9 mouse cellular contexts compared by ENCODE assay signal in genomic region chr17:29199151-29199800, GRCm38 (mm10). TPM values are rescaled to one million over a fixed set of nuclear protein-coding genes. Genes with fewer than 3 reads are reported as not detected.
DNase-seq lines count a peak whose midpoint lies in the region; ATAC-seq and TF ChIP-seq lines count a peak whose summit lies in the region.
"Had no signal": no experiment of that assay in that cellular context is flagged by ENCODE, and none has a peak within 500 bp of the region (broad histone marks: within the 10 kb centered on the region; RNA-seq: fewer than 3 reads in every experiment).

No protein-coding gene starts in this region.

- ATAC-seq in CD4-positive, CD25-positive, alpha-beta regulatory T cell, adult 4 months, result peak; percentile 99
- ATAC-seq in cerebellum, adult (ENCODE audit: insufficient number of reproducible peaks, low FRiP score, low TSS enrichment), result no peak

- peak overlapping the region; percentile 52; the same call in 1 of the 2 replicates for H3K27ac ChIP-seq in heart, embryonic 10.5 days
- H3K27ac ChIP-seq in midbrain, embryonic 10.5 days (replicated peaks), result peak overlapping the region; percentile 74
- no peak overlapping the region for H3K27ac ChIP-seq in cerebellum, adult 2 months (ENCODE audit: insufficient read depth, low read length)
- H3K27ac ChIP-seq: lung, embryonic 15.5 days had no signal

- H3K9me3 ChIP-seq in heart, embryonic 10.5 days, result no peaks in the 10 kb centered on the region
- H3K9me3 ChIP-seq in midbrain, embryonic 10.5 days (replicated peaks), result no peaks in the 10 kb centered on the region
- H3K9me3 ChIP-seq: lung, embryonic 15.5 days had no signal

- TF ChIP-seq CTCF in cerebellum, adult 2 months (IDR thresholded peaks at IDR 0.05; ENCODE audit: borderline replicate concordance, insufficient read depth, low read depth, low read length), result no peak

- 28% methylated on average over 9 of the region's 9 CpGs for WGBS in heart, embryonic 10.5 days
- WGBS in midbrain, embryonic 10.5 days, result 11% methylated on average over 9 of the region's 9 CpGs
- WGBS in cerebellum, adult 2 months, result 46% methylated on average over 9 of the region's 9 CpGs

- H3K27me3 ChIP-seq in heart, embryonic 10.5 days (ENCODE audit: insufficient read depth, poor library complexity, severe bottlenecking), result peaks cover 6% of the 10 kb centered on the region
- no peaks in the 10 kb centered on the region for H3K27me3 ChIP-seq in midbrain, embryonic 10.5 days (ENCODE audit: low read depth, poor library complexity, severe bottlenecking)
- no peaks in the 10 kb centered on the region for H3K27me3 ChIP-seq in cerebellum, adult 2 months (ENCODE audit: control insufficient read depth, insufficient read depth, low read length)
- H3K27me3 ChIP-seq: lung, embryonic 15.5 days had no signal

- no peak for TF ChIP-seq POLR2A in cerebellum, adult 2 months (IDR thresholded peaks at IDR 0.05; ENCODE audit: borderline replicate concordance, insufficient read depth, low read length)

- H3K36me3 ChIP-seq in heart, embryonic 10.5 days, result 0 out of 2 replicates have a peak, but pooled peaks cover 5% of the 10 kb centered on the region
- H3K36me3 ChIP-seq in midbrain, embryonic 10.5 days, result no peaks in the 10 kb centered on the region
- H3K36me3 ChIP-seq: lung, embryonic 15.5 days had no signal

- DNase-seq in heart, embryonic 10.5 days (ENCODE audit: low spot score), result no peak
- no peak for DNase-seq in heart, postnatal 10 days
- peak; percentile 61 for DNase-seq in forelimb bud, embryonic 11.5 days (ENCODE audit: low read depth, low spot score)
- DNase-seq in midbrain, embryonic 10.5 days (ENCODE audit: low spot score), result peak; percentile 51
- no peak for DNase-seq in urinary bladder, postnatal 4 days (ENCODE audit: low spot score in 2 of 2)
- DNase-seq in cerebellum, adult 2 months, result no peak

- H3K4me1 ChIP-seq in heart, embryonic 10.5 days, result peaks cover 18% of the 10 kb centered on the region
- peaks cover 39% of the 10 kb centered on the region for H3K4me1 ChIP-seq in midbrain, embryonic 10.5 days
- no peaks in the 10 kb centered on the region for H3K4me1 ChIP-seq in cerebellum, adult 2 months (ENCODE audit: control insufficient read depth, insufficient read depth, low read length)

- no peak overlapping the region for H3K4me3 ChIP-seq in heart, embryonic 10.5 days
- peak overlapping the region; percentile 12; the same call in 1 of the 2 replicates for H3K4me3 ChIP-seq in midbrain, embryonic 10.5 days
- H3K4me3 ChIP-seq in cerebellum, adult 2 months (replicated peaks; ENCODE audit: insufficient read depth, low read depth, low read length), result no peak overlapping the region
- H3K4me3 ChIP-seq: lung, embryonic 15.5 days had no signal

- intact Hi-C loops in heart, postnatal 10 days (cut with DNase I), result no loop called here

RNA-seq across cellular contexts. Expression of gene Cpne5, which starts 38.7 kb away (rescaled TPM):
- 18.0 and 23.3 TPM in 2 replicates for polyA plus RNA-seq in heart, embryonic 10.5 days (2016; fragmentation: Nextera tagmentation; extraction: Ambion mirVana)
- total RNA-seq in heart, postnatal 10 days (2021), result 1 to 10 TPM; 2.7 to 5.7 TPM
- 1 to 10 TPM; 2.2 to 2.3 TPM for polyA plus RNA-seq in CD4-positive, CD25-positive, alpha-beta regulatory T cell, adult 4 months (2017; shearing (Covaris generic))
- polyA plus RNA-seq in midbrain, embryonic 10.5 days (2016; fragmentation: Nextera tagmentation; extraction: Ambion mirVana), result 10.7 and 14.8 TPM in 2 replicates
- polyA plus RNA-seq in cerebellum, adult 2 months (2012; rRNA removed), result 7.5 and 8.4 TPM in 2 replicates

Comparison
In these comparisons a context has a peak if more than half of its experiments do, and no peak if none do; other contexts are left out.
1. DNase-seq: peak in forelimb bud, embryonic 11.5 days (single experiment) and midbrain, embryonic 10.5 days (single experiment); none in heart, embryonic 10.5 days (single experiment), heart, postnatal 10 days (0 of 2), urinary bladder, postnatal 4 days (0 of 2) and cerebellum, adult 2 months (0 of 2).